22 mouse cellular contexts compared by ENCODE assay signal in the genomic region with DNA sequence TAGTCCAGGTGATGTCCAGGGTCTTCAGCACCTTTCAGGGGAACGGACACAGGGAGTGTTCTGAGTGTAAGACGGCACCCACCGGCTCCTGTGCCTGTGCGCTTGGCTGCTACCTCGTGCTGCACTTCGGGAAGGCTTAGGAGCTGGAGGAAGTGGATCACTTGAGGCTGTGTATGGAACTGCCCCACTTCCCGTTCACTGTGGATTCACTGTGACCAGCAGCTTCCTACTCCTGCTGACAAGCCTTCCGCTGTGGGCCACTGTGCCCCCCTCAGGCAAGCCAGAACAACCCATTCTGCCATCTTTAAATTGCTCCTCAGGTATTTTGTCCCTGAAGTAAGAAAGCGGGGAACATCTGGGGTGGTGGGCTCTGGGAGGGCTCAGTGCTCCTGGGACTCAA.
"Had no signal": no experiment of that assay in that cellular context is flagged by ENCODE, and none has a peak within 500 bp of the region (broad histone marks: within the 10 kb centered on the region; RNA-seq: fewer than 3 reads in every experiment).

No protein-coding gene starts in this region.

- H3K27ac ChIP-seq: lung, embryonic 15.5 days; macrophage; midbrain, embryonic 10.5 days; midbrain, embryonic 12.5 days; neural tube, embryonic 13.5 days; neural tube, embryonic 15.5 days; stomach, embryonic 15.5 days; stomach, postnatal 0 days had no signal

- ATAC-seq: liver, postnatal 0 days; lung, postnatal 0 days; midbrain, embryonic 16.5 days had no signal

- H3K36me3 ChIP-seq: lung, embryonic 15.5 days; midbrain, embryonic 10.5 days; midbrain, embryonic 12.5 days; neural tube, embryonic 13.5 days; neural tube, embryonic 15.5 days; stomach, embryonic 15.5 days had no signal

- H3K27me3 ChIP-seq: lung, embryonic 15.5 days; midbrain, embryonic 12.5 days; neural tube, embryonic 13.5 days; neural tube, embryonic 15.5 days; stomach, embryonic 15.5 days had no signal

- DNase-seq: liver, postnatal 0 days; lung, adult 2 months; lung, postnatal 14 days; lung, postnatal 36 days; midbrain, embryonic 14.5 days; retina, postnatal 1 day; right cerebral cortex, adult 18-20 months; right cerebral cortex, postnatal 14 days; thymus, adult 2 months; thymus, postnatal 25 days; thymus, postnatal 4 days had no signal

- H3K9me3 ChIP-seq: lung, embryonic 15.5 days; midbrain, embryonic 12.5 days; neural tube, embryonic 15.5 days; stomach, embryonic 15.5 days had no signal

- H3K4me3 ChIP-seq: lung, embryonic 15.5 days; midbrain, embryonic 10.5 days; midbrain, embryonic 12.5 days; myocyte; neural tube, embryonic 13.5 days; neural tube, embryonic 15.5 days; stomach, embryonic 15.5 days had no signal

- H3K4me1 ChIP-seq: midbrain, embryonic 12.5 days; neural tube, embryonic 13.5 days; neural tube, embryonic 15.5 days; stomach, embryonic 15.5 days had no signal
